Mouse (Mus musculus) left cerebral cortex, adult 2 months (tissue): ENCODE measurements at regions not wholly inside any gene's neighbourhood (a gene's known extent, or its start where the extent isn't known, plus 50 kb on each side); places are given as distances from the start of the nearest gene placed in this dataset.
A peak's percentile ranks its signal among the peaks of the same experiment; 100 is the strongest.

ENCODE experiments used
- DNase-seq, 2 experiments: peaks; one replicate each; pipeline ENCODE4 v3.0.0; 2021 to 2022; ENCODE audit warnings: low spot score in 2 of 2, mixed read lengths in 1 of 2; ENCODE audit errors: extremely low spot score in 1 of 2
- H3K27ac ChIP-seq: fragments of 200-600 bp; 2 replicates; pipeline ENCODE4 v1.8.1; 2022
- H3K4me3 ChIP-seq: fragments of 200-600 bp; 2 replicates; pipeline ENCODE4 v1.8.1; 2022
- CTCF ChIP-seq: fragments of 200-600 bp; IDR thresholded peaks from 2 replicates; pipeline ENCODE4 v1.8.1; 2022; ENCODE audit warnings: antibody characterized with exemption, mild to moderate bottlenecking, moderate library complexity
- intact Hi-C: fragments of 180-260 bp; cut with DNase I; formaldehyde crosslinking; loops from one replicate; pipeline ENCODE4 v1.15.1; 2025

DNA sequence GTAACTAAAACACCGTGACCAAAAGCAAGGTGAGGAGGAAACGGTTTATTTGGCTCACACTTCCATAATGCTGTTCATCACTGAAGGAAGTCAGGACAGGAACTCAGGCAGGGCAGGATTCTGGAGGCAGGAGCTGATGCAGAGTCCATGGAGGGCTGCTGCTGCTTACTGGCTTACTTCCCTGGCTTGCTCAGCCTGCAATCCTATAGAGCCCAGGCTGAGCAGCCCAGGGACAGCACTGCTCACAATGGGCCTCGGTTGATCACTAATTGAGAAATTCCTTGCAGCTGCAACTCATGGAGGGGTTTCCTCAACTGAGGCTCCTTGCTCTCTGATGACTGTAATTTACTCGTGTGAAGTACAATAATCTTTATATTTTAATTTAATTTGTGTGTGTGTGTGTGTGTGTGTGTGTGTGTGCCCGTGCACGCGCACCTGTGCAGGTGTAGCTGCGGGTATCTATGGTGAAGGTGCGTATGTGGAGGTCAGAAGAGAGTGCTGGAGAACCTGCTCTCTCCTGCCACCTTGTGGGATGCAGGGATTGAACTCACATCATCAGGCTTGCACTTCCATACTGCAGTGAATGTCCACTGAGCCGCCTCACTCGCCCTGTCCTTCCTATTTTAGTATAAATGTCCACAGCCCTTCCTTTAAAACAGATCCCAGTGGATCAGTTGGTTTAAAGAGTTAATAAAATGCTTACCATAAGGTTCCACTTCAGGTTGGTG, 886.6 kb upstream of the Car8 start:
- intact Hi-C loops: no loop called here
- H3K27ac ChIP-seq: no peak overlapping the region
- no peak for DNase-seq
- H3K4me3 ChIP-seq: no peak overlapping the region
- peak; percentile 48 for TF ChIP-seq CTCF

- intact Hi-C loops: no loop called here
- Histone ChIP-seq H3K27ac (no peak overlapping the region), H3K4me3 (no peak overlapping the region)
- no peak for TF ChIP-seq CTCF
- DNase-seq: no peak
Observed at GRCm38 (mm10) chr4:9124586-9125232, 885.9 kb upstream of the Car8 start.

DNA sequence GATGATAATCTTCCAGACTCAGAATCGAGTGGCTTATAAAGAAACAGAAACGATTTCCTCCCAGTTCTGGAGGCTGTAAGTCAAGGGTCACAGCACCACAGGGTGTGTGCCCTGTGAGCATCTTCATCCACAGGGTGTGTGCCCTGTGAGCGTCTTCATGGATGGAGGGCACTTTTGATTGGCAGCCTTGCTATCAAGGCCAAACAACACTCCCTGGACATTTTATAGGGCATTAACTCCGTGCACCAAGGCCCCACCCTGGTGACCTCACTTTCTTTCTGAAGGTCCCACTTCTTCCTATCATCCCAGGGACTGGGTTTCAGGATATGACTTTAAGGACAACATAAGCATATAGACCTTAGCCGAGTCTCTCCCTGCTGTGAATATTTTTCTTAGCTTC, 885.3 kb upstream of the Car8 start:
- no peak for TF ChIP-seq CTCF
- Histone ChIP-seq H3K27ac (no peak overlapping the region), H3K4me3 (no peak overlapping the region)
- intact Hi-C loops: no loop called here
- no peak for DNase-seq

DNA sequence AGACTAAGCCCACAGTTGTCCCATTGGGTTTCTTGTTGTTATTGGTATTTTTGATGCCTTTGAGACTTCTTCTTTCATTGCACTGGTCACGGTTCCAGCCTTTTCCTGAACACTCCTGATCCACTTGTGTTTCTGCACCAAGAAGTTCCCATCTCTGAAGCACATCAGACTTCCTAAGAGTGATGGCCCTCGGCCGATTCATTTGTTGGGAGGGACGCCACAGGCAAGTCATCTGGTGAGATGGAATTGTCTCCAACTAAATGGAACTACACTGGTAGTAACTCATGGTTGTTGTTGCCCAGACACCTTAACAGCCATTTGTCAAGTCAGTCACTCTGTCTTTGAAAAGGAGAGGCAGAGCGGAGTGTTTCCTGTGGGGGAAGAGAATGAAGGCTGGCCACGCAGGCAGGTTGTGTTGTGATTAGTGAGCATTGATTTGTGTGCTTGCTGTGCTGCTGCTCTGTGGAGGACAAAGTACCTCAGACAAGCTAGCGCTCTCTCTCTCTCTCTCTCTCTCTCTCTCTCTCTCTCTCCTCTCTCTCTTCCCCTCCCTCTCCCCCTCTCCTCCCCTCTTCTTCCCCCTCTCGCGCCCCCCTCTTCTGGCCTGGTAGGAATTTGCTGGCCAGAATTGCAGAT, 884.7 kb upstream of the Car8 start:
- Histone ChIP-seq H3K4me3 (no peak overlapping the region), H3K27ac (no peak overlapping the region)
- intact Hi-C loops: no loop called here
- no peak for DNase-seq
- no peak for TF ChIP-seq CTCF

GRCm38 (mm10) chr4:9122639-9123286, 883.9 kb upstream of the Car8 start:
- DNase-seq: no peak
- Histone ChIP-seq H3K4me3 (no peak overlapping the region), H3K27ac (no peak overlapping the region)
- intact Hi-C loops: no loop called here
- no peak for TF ChIP-seq CTCF

GRCm38 (mm10) chr4:9116955-9117647, 878.3 kb upstream of the Car8 start:
- no peak overlapping the region for H3K4me3 ChIP-seq
- no peak for TF ChIP-seq CTCF
- no peak for DNase-seq
- no peak overlapping the region for H3K27ac ChIP-seq
- intact Hi-C loops: no loop called here

DNA sequence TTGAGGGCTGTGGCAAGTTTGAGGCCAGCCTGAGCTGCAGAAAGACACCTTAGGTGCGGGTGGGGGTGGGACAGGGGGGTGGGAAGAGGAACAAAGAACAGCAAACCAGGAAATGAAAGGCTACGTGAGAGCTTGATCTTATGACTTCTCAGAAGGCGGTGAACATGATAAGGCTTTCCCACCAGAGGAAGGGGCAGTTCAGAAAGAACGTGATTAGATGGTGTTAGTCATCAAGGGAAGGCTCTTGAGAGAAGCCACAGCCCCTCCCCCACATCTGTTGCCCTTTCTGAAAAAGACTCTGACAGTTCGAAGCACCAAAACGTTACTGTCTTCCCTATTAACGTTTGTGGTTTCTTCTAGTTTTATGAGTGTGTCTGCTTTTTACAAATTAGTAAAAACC, 877.0 kb upstream of the Car8 start:
- H3K27ac ChIP-seq: no peak overlapping the region
- no peak for DNase-seq
- no peak overlapping the region for H3K4me3 ChIP-seq
- no peak for TF ChIP-seq CTCF
- intact Hi-C loops: no loop called here

DNA sequence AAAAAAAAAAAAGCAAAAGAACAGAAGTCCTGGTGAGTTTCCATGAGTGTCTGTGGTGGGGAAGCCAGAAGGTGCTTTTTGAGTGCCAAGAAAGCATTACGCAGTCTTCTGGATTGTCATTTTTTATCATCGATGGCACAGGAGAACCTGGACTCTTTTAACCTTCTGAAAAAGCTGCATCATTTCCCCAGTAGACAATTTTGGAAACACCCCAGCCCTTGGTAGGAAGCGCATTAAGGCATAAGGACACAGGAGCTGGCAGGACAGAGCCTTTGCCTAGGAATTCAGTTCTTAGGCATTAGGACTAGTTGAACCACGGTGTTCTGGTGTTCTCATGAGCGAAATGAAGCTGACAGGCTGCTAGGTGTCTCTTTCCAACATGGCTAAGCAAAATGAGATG, 875.1 kb upstream of the Car8 start:
- DNase-seq: no peak
- intact Hi-C loops: no loop called here
- no peak for TF ChIP-seq CTCF
- no peak overlapping the region for H3K4me3 ChIP-seq
- H3K27ac ChIP-seq: no peak overlapping the region

DNA sequence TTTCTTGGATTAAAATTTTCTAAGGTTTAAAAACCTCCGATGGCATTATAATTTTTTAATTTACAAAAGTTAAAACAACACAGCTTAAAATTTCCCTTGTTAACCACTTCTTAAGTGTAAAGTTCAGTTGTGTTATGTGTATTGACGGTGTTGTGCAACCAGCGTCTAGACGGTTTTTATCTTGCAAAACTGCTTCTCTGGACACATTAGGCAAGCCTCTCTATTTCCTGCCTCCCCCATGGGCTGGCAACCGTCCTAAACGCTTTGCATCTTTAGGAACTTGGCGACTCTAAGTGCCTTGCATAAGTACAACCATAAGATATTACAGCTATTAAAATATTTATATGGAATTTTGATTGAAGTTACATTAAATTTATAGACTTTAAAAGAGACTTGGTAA, 871.5 kb upstream of the Car8 start:
- no peak for TF ChIP-seq CTCF
- Histone ChIP-seq H3K27ac (no peak overlapping the region), H3K4me3 (no peak overlapping the region)
- no peak for DNase-seq
- intact Hi-C loops: no loop called here

GRCm38 (mm10) chr4:9107295-9107694, 868.5 kb upstream of the Car8 start:
- no peak overlapping the region for H3K27ac ChIP-seq
- H3K4me3 ChIP-seq: no peak overlapping the region
- no peak for TF ChIP-seq CTCF
- peak in 1 of 2 experiments; percentile 34 for DNase-seq
- intact Hi-C loops: no loop called here

DNA sequence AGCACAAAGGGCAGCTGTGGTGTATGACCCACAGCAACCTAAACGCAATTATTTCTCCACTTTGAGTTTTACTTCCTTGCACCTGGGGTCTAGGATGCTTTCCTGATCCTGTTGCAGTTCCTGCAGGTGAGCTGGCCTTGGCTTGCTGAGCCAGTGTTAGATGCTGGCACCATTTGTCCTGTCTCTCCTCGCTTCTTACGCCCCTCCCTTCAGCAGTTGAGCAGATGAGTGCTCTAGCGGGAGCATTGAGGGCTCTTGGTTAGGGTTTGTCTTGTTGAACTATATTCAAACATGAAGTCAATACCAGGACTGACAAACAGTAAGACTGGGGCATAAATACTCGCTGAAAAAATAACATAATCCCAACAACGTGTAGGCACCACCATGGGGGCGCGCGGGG, 867.9 kb upstream of the Car8 start:
- TF ChIP-seq CTCF: no peak
- intact Hi-C loops: no loop called here

DNA sequence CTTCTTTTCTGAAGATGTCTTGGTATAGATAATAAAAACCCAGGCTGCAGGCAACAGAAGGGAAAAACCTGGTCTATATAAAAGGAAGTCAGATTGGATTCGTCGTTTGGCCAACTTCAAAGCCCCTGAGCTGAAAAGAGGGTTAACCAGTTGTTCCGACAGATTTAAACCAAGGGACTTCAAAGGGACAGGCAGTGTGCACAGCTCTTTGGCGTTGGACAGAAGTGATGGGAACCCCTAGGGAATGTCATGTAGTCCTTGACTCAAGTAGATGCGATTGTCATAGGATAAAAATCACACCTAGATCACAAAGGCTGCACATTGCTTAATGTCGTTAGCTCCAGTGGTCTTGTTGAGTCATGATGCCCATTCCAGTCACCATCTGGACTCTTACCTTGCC, 865.8 kb upstream of the Car8 start:
- no peak overlapping the region for H3K27ac ChIP-seq
- no peak for DNase-seq
- TF ChIP-seq CTCF: no peak
- no peak overlapping the region for H3K4me3 ChIP-seq
- intact Hi-C loops: no loop called here

More for the DNA sequence above, 867.9 kb upstream of the Car8 start:
- no peak for DNase-seq
- Histone ChIP-seq H3K4me3 (no peak overlapping the region), H3K27ac (no peak overlapping the region)
